Mouse (Mus musculus): ENCODE results near the gene Il21.

Il21 gene

GRCm38 (mm10) chr3:37232586-37233222, at the start of gene Il21:
Gene Il21, minus strand, starts transcription at chr3:37232636.
- no peak for DNase-seq

- no peak for DNase-seq
Measured at GRCm38 (mm10) chr3:37280871-37281270, 48.4 kb upstream of the Il21 start.

DNA sequence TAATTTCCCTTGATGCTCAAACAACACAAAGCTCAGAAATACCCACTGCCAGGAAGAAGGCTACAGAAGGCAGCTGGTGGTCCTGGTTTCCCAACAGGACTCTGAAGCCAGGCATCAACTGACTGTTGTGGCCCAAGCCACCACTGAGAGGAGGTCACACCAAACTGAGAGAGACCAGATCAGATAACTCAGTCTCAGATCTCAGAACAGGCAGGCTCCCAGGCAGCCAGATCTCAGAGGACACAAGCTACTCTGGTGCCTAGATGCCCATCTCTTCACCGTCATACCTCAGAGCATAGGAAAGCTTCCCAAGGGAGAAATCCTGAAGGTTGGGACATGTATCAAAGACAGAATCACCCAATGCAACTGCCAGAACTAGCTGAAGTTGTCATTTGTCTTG, 47.8 kb upstream of the Il21 start:
- no peak for DNase-seq

DNA sequence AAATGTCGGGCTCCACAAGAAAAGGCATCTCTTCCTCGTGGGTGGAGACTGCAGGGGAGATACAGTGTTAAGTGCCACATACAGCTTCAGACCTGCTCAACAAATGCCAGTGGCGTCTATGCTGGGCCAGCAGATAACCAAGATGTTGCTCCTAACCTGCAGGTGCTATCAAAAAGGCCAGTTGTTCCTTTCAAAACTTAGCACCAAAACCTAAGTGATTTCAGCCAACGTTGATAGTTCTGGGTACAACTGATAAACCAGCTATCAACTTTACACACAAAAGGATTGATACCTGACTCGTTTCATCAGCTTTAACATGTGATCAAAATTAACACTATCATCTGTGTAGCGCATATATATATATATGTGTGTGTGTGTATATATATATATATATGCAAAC, 42.2 kb upstream of the Il21 start:
- no peak for DNase-seq

DNA sequence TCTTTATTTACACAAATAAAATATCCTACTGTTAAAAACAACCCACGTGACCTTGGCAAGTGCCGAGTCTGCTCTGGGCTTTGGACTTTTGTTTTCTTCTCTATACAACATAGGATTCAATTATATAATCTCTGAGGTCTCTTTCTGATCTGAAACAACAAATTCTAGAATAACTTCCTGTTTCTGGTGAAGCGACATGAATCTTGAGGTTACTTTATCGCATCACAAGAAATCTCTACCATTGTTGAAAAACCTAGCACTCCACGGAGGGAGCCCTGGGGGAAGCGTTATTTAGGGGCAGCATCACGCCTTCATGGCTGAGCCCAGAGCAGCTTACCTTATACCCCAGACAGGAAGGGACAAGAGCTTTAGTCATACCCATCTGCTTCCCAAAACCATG, 40.7 kb upstream of the Il21 start:
- DNase-seq: no peak

DNA sequence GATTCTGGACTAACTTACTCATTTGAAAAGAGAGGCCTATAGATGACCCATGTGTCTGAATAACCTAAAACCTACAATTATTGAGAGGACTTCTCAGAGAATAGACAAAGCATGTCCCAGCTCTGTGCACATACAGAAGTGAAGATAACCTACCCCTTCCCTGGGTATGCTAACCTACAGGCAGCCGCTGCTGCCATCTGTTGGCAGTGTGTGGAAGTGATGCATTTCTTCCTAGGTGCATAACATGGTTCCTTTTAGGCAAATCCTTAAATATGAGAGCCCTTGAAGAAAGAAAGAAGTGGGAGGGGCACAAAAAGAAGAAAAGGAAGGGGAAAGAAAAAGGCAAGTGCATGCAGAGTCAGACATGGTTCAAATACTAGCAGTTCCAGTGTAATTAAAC, 38.8 kb upstream of the Il21 start:
- peak; percentile 65 for DNase-seq

DNA sequence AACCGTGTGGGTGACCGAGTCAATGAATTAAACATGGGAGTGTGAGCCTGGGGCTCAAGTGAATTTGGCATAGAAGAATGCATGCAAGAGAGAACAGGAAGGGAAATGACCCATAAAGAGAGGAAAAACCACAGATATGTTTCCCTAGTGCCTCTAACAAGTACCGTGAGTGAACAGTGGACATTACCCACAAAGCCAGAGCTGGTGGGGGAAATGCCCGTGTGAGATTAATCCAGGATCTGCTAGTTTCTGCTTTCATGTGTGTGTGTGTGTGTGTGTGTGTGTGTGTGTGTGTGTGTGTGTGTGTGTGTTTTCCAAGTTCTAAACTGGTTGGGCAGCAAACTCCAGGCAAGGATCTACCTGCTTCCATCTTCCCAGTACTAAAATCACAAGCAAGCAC, 37.5 kb upstream of the Il21 start:
- no peak for DNase-seq

DNA sequence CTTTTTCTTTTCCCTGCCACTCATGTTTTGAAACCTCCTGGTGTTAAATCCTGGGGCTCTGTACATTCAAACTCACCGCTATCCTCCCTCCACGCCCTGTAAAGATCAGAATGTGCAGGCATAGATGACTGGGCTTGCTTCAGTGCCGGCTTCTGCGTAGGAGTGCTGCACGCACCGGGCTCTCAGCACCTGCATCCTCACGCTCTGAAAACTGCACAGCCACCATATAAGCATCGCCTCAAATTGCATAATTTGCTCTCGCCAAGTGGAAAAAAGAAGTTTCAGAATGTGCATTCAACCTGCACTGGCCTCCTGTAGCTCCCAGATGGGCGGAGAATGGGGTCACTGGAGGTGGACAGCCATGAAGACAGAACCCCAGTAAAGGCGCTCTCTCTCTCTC, 35.9 kb upstream of the Il21 start:
- DNase-seq: no peak

DNA sequence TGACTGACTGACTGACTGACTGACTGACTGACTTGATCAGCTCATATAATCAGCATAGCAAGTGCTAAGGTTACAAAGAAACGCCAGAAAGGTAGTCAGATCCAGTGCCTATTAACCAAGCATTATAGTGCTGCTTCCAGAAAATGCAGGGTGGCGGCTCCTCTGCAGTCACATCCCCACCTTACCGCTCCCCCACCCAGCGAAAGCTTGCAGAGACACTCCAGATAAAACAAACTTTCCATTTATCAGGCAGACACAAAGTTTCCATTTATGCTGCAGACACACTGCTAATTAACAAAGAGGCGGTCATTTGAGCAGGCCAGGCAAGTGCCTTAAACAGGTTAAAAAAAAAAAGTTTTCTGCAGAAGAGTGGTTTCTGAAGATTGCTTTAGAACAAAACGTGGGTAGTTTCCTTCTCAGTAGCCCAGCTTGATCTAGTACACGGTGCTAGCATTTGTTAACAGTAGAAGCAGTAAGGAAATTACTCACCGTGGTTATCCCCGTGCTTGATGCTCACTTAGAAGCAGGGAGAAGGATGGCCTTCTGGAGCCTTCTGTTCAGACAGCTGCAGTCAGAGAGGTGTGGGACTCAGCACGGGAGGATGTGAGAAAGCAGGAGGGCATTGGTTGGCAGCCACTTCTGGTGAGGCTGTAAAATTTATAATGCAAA, 27.0 kb upstream of the Il21 start:
- no peak for DNase-seq

DNA sequence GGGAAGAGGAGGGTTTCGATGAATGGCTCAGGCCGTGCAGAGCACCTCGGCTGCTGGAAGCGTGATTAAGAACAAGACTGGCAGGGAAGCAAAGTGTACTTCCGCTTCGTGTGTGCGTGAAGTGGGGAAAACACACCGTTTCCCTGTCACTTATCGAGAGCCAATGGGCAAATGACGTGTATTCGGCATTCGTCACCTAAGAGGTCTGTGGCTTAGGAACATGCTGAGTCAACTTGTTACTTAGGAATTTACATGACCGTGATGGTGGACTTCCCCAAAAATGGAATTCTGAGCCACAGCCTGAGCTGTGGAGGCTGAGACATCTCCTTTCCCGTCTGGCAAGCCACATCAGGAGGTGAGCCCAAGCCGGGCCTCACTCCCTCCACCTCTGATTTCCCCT, 25.3 kb upstream of the Il21 start:
- DNase-seq: no peak

DNA sequence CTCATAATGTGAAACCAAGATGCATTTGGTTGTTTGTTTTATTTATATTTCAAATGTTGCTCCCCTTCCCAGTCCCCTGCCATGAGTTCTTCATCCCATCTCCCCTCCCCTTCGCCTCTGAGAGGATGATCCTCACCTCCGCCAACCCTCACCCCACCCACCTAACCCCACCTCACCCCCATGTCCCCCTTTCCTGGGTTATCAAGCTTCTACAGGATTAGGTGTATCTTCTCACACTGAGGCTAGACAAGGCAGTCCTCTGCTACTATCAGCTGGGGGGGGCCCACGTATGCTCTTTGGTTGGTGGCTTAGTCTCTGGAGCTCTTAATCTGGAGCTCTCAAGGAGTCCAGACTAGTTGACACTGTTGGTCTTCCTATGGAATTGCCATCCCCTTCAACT, 18.5 kb upstream of the Il21 start:
- no peak for DNase-seq

DNA sequence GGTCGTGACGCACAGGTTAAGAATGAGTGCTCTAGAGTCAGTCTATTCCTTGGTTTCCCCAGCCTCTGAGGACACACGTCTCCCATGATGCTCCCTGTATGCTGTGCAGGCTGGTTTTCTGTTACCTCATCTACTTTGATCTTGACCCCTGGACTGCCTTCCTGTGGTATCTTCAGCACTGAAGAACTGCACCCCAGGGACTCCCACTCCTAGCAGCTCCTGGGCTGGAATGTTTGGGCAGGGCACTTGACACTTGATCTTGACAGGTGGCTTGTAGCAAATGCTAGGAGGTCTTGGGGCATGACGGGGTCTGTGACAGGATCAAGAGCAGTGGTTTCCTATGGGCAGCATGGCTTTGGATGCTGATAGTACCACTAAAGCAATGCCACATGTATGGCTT, 2.6 kb upstream of the Il21 start:
- DNase-seq: no peak

DNA sequence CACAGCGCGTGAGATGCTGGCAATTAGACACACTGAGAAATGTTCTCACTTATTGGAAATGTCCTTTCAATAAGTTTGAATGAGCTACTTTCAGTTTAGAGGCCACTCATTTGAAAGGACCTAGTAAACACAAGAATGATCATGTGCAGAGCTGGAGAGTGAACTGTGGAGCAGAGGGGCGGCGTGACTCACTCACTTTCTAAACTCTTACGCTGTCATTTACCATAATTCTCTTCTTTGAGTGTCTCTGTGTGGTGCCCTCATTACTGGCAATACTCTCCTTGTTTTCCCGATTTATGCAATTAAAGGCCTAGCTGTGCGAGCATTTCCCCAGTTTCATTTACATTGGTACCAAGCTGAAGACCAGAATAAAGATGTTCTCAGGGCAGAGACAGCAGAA, 1.3 kb downstream of the Il21 start:
- no peak for DNase-seq

- no peak for DNase-seq
Measured at GRCm38 (mm10) chr3:37229082-37229829, 3.2 kb downstream of the Il21 start.

DNA sequence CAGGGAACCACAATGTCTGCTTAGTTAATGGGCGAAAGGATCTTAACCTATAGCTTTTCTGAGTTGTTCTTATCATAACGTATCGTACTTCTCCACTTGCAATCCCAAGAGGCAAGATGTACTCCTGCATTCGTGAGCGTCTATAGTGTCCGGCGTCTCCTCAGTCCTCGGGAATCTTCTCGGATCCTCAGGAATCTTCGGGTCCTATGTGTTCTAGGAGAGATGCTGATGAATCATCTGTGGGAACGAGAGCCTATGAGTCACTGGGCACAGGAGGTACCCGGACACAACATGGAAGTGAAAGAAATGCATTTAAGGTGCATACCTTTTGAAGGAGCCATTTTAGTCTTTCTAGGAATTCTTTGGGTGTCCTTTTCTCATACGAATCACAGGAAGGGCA, 7.3 kb downstream of the Il21 start:
- no peak for DNase-seq

DNA sequence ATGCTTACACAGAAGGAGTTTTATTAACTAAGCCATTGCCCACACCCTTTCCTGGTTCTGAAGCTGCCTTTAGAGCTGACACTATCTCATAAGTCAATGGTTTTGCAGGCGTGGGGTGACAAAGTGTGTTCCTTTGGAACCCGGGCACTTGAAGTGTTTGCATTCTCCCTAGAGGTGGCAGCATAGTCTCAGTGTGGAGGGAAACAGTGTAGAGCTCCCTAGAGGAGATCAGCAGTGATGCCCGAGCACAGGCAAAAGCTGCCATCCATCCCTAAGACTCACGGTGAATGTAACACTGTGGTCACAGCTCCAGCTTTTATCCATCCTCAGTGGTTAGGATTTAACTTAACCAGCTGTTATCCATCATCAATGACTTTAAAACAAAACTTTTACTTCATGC, 13.4 kb downstream of the Il21 start:
- DNase-seq: peak; percentile 41

- DNase-seq: peak; percentile 53
Measured at GRCm38 (mm10) chr3:37205226-37205800, 27.1 kb downstream of the Il21 start.

DNA sequence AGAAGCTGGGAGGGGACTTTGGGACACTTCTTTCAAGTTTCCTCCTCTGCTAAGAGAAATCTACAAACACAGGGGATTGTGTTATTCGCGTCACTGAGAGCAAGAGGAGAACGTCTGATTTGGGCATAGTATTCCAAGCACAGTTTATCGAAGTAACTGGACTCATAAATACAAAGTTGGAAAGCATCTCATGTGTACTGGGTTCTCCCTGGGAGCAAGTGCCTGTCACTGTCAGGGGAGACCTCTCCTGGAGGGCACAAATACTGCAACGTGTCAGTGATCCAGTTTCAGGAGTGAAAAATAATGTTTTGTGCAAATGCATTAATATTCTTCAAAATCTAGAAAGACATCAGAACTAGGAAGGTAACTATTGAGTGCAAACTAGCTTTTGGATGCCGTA, 27.9 kb downstream of the Il21 start:
- DNase-seq: peak; percentile 27

DNA sequence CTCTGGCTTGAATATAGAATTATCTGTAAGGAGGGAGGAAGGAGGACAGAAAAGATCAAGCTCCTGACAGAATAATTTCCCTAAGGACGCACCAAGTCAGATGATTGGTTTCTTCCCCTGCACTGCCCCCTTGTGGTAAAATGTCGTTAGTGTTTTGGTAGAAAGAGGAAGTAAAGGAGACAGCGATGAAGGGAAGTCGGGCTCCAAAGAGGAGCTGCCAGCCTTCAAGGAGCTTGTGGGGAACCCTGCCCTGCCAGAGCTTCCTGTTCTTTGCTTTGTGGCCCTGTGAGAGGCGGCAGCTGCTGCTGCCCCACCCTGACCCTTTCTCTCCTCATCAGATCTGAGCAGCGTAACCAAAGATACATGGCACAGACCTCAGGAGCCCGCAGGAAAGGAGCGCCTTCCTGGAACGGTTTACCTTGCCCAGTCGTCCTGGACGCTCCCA, 28.4 kb downstream of the Il21 start:
- peak; percentile 82 for DNase-seq

DNA sequence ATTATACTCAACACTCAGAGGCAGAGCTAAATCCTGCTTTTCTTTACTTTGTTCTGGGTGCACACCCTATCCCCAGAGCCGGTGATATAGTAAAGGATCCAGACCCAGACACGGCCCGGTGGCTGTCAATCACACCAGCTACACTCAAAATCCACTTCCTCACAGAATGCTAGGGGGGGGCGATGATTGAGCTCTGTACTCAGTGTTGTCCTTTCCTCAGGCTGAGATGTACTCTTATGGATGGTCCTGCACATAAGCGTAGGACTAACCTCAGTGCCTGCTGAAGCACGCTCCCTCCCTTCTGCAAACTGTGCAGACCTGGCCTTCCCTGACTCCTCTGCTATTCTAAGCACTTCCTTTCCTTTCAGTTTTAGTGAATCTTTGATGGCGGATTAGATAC, 29.6 kb downstream of the Il21 start:
- DNase-seq: no peak

DNA sequence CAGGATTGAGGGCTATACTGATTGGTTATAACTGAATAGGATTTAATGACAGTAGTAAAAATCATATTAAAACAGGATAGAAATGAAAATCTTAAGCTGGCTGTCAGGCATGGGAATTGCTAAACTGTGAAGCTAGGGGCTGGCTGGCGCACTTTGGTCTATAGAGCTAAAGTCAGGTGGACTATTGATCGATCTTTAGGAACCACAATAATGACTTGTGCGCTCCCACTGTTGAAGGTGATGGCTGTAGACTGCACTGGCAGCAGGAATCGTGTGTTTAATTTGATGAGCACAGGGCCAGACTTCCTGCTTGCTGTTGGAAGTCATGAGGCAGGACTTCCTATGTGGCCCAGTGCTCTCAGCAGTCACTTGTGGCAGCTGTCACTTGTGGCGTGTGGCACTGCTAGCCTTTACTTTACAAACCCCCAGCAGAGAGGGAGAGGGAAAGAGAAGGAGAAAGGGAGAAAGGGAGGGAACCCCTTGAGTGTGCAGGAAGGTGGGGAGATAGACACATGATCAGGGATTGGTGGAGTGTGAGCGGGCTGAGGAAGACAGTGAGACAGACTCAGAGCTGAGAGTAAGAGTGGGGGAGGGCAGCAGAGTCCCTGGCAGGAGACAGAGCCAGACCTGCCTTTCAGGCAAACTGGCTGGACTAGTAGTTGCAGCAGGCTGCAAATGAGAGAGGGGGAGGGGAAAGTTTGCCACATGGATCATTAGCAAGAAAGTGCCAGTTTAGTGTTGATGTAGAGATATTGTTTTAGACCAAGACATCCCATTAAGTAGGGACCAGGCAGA, 31.1 kb downstream of the Il21 start:
- no peak for DNase-seq

- no peak for DNase-seq
Measured at GRCm38 (mm10) chr3:37198302-37198701, 34.1 kb downstream of the Il21 start.

DNA sequence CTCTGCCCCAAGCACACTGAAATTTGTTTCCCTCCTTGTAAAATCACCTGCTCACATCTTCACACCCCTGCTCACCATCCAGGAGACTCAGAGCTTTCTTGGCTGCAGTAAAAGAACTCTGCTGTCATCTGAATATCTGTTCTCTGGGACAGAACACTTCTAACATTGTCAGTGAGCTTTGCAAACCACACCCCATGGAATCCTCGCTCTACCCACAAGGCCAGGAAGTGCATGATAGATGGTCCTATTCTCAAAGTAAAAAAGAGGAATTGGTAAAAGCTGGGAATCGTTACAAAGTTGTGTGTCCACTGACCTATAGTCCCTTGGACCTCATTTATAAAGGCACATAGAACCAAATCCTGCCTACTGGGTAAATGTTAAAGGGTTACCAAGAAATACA, 40.5 kb downstream of the Il21 start:
- DNase-seq: no peak
